Mouse (Mus musculus) gastrocnemius, postnatal 10 days (tissue): Measurements from ENCODE around the gene Prrg4. TPM values are rescaled to one million over a fixed set of nuclear protein-coding genes. Genes with fewer than 3 reads are reported as not detected.
"Not testable (repeated sequence)": the region's sequence is repeated elsewhere in the genome, so short reads cannot be mapped to it uniquely, and the experiment has no call there.

Source experiments
- DNase-seq: peaks from one replicate; pipeline ENCODE4 v3.0.0; 2021; ENCODE audit warnings: mixed read lengths
- total RNA-seq, 2 experiments: library from RNA; stranded (reverse); gene quantifications; 2 replicates each; pipeline ENCODE4 v1.2.3; 2021

The Prrg4 gene
- total RNA-seq, 2 experiments from 2014 or later = 0.77 to 1.1 TPM

GRCm38 (mm10) chr2:104841736-104842135, 7.9 kb downstream of the Prrg4 start:
- DNase-seq = no peak

DNA sequence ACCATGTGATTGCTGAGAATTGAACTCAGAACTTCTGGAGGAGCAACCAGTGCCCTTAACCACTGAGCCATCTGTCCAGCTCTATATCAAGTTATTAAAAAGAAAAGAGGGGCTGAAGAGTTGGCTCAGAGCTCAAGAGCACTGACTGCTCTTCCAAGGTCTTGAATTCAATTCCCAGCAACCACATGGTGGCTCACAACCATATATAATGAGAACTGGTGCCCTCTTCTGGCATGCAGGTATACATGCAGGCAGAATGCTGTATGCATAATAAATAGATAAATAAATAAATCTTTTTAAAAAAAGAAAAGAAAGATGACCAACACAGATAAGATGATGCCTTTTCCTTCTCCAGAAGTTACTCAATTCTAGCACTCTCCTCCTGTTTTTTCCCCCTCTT, 8.7 kb downstream of the Prrg4 start:
- DNase-seq = no peak

- DNase-seq = no peak
Observed at GRCm38 (mm10) chr2:104832486-104832885, 17.2 kb downstream of the Prrg4 start.

DNA sequence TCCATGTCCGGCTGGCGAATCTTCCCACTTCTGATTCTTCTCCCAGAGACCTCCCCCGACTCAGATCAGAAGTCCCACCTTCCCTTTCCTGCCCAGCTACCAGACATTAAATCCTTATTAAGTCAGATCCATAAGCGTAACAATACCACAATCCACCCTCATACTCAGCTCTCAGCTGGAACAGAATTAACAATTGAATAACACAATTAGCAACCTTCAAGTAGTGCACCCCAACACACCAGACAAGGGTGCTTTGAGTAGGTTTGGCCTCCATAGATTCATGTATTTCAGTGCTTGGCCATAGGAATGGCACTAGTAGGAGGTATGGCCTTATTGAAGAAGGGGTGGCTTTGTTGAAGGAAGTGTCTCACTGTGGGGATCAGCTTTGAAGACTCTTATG, 23.5 kb downstream of the Prrg4 start:
- no peak for DNase-seq

DNA sequence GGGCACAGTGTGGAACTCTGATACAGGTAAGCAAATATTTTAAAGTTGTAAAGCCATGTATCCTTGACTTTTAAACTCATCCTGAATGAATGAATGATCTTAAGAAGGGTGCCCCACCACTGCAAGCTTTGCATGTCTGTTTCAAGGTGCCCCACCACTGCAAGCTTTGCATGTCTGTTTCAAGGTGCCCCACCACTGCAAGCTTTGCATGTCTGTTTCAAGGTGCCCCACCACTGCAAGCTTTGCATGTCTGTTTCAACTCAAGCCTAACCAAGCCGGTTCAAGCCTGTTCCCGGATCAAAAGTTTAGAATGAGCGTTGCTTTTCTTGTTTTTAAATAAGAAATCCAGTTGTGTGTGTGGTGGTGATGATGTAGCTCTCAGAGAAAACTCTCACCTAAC, 30.9 kb downstream of the Prrg4 start:
- not testable (repeated sequence) for DNase-seq

GRCm38 (mm10) chr2:104817555-104818330, 31.9 kb downstream of the Prrg4 start:
- DNase-seq = no peak

DNA sequence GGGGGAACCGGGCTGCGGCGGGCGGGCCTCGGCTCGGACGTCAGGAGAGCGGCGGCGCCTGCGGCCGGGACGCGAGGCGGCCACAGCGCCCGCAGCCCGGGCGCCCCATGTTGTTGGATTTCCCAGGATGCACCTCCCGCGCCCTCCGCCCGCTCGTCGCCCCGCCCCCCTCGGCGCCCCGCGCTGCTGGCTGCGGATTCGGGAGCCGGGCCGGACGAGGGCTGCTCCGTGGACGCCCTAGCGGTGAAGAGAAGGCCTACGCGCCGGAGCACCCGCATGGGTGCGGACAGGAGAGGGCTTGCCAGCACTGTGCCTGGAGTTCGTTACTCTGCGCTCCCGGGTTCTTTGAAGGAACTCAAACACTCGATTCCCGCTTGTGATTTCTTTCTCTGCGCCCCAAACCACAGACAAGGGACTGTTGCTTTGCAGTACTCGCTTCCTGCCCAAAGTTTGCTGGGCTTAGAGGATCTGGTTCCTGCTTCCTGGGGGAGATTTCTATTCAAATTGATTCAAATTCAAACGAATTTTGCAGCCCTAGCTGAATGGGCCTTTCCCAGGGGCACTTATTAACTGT, 32.7 kb downstream of the Prrg4 start:
- peak; percentile 94 for DNase-seq

GRCm38 (mm10) chr2:104816371-104816827, 33.3 kb downstream of the Prrg4 start, which contains the start of gene Qser1:
TSS of gene Qser1 (minus strand) at chr2:104816760.
- no peak for DNase-seq

DNA sequence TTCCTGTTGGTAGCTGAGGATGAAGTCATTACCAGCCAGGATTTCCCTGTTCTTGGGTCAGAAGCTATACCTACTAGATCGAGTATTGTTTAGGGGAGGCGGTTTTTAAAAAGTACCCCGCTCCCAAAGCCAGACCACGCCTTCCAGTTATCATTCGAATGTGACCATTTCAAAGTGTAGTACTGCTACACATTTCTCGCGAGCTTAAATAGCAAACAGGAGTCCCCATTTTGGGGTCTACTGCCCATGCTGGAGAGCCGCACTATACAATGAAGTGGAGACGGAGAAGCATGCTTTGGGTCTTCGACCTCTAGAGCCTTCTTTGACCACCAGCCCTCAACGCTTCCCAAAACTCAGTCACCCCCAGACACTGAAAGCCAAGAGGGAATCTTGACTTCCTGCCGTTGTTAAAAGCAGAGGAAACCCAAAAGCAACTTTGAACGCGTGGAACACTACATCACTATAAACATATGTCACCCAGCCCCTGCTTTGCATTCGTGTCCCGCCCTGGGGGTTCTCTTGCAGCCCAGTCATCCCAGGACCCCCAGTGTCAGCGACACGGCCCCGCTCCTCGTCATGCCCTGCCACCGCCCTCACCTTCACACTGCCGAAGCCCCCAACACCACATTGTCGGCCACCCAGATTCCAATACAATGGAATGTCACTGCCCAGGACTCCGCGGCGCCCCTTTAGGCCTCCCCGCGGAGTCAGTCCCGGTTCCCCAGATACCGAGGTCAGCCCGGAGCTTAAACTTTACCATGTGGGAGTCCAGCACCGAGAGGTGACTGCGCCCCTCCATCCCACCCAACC, 33.9 kb downstream of the Prrg4 start:
- DNase-seq = no peak

- DNase-seq = no peak
Observed at GRCm38 (mm10) chr2:104814181-104814951, 35.3 kb downstream of the Prrg4 start.

DNA sequence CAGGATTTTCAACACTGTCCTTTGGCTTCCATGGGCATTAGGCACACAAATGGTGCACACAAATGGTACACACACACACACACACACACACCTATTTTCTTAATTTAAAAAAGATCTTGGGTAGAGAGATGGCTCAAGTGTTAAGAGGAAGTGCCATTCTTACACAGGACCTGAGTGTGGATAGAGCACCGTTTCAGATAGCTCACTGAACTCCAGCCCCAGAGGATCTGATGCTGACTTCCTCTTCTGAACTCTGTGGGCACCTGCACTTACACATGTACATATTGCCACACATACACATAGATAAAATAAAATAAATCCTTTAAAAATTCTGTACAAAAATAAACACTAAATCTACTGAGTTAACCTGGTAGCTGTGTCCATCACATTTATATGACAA, 44.2 kb downstream of the Prrg4 start:
- DNase-seq = no peak

Other genes starting within 250 kb of the Prrg4 start
- 1 to 10 TPM; 5.7 to 7.2 TPM for gene Tcp11l1, start 137.7 kb downstream of the Prrg4 start, total RNA-seq
- not detected for gene Pin1rt1, start 133.5 kb downstream of the Prrg4 start, total RNA-seq
- 1 to 10 TPM; 2.3 to 3.0 TPM for gene Depdc7, start 107.0 kb downstream of the Prrg4 start, total RNA-seq
- 10 to 100 TPM; 27.6 to 29.3 TPM for gene Qser1, start 33.1 kb downstream of the Prrg4 start, total RNA-seq
- 1 to 10 TPM; 3.0 to 4.1 TPM for gene Ccdc73, start 17.9 kb upstream of the Prrg4 start, total RNA-seq
- 100 to 1,000 TPM; 112 to 115 TPM for gene Eif3m, start 167.2 kb upstream of the Prrg4 start, total RNA-seq
- not detected for gene Gm11060, start 242.1 kb upstream of the Prrg4 start, total RNA-seq